Mouse (Mus musculus): ENCODE results near the gene Gm20388. TPM values are rescaled to one million over a fixed set of nuclear protein-coding genes. Genes with fewer than 3 reads are reported as not detected.
A peak's percentile ranks its signal among the peaks of the same experiment; 100 is the strongest.

The Gm20388 gene
- total RNA-seq, 1 experiment, result 27.0 TPM

- H3K27ac ChIP-seq (ENCODE audit: insufficient read depth, low read depth, low read length, poor library complexity, severe bottlenecking), result no peak overlapping the region
- no peaks in the 10 kb centered on the region for H3K36me3 ChIP-seq (ENCODE audit: control insufficient read depth, insufficient read depth, low read length, poor library complexity, severe bottlenecking)
- H3K9me3 ChIP-seq (ENCODE audit: control insufficient read depth, insufficient read depth, low read depth, low read length), result no peaks in the 10 kb centered on the region
- DNase-seq (ENCODE audit: low read depth, low spot score), result no peak
- 0 out of 2 replicates have a peak, but pooled peaks have one; percentile 22 for TF ChIP-seq ZC3H11A (IDR thresholded peaks at IDR 0.05; ENCODE audit: borderline replicate concordance, low read depth, low read length)
- no peak for TF ChIP-seq MAFK (IDR thresholded peaks at IDR 0.05; ENCODE audit: insufficient read depth, low read depth, low read length)
- no peak for TF ChIP-seq HCFC1 (IDR thresholded peaks at IDR 0.05; ENCODE audit: borderline replicate concordance, insufficient read depth, low read length)
- TF ChIP-seq ZNF384 (IDR thresholded peaks at IDR 0.05; ENCODE audit: low read depth, low read length), result peak; percentile 63; the same call in 1 of the 2 replicates
- no peak for TF ChIP-seq CHD2 (IDR thresholded peaks at IDR 0.05; ENCODE audit: low read depth, low read length)
- in situ Hi-C loops (cut with MboI; ENCODE audit: low sequenced_read_pairs in 2 of 2, unreplicated experiment in 2 of 2), result loop anchor here in 1 of 2 experiments (10.0 kb wide), 1 partner anchor 137 kb away; no protein-coding TSS in a partner anchor
- no peak overlapping the region for H3K4me3 ChIP-seq (ENCODE audit: insufficient read depth in 1 of 2, low read depth in 1 of 2, low read length in 2 of 2, poor library complexity in 1 of 2, severe bottlenecking in 1 of 2)
- no peak overlapping the region for H3K9ac ChIP-seq (ENCODE audit: insufficient read depth, low read depth, low read length, poor library complexity, severe bottlenecking)
- peaks cover 0 to 9% of the 10 kb centered on the region in 2 experiments; a peak in 2 of 4 replicates for H3K4me1 ChIP-seq (ENCODE audit: control insufficient read depth in 2 of 2, insufficient read depth in 2 of 2, low read length in 2 of 2, poor library complexity in 1 of 2)
These were observed 411.1 kb downstream of the Gm20388 start for GRCm38 (mm10) chr8:120321724-120322123.

GRCm38 (mm10) chr8:120322956-120323448 is 412.4 kb downstream of the Gm20388 start:
- TF ChIP-seq ZNF384 (IDR thresholded peaks at IDR 0.05; ENCODE audit: low read depth, low read length) (no peak), CHD2 (IDR thresholded peaks at IDR 0.05; ENCODE audit: low read depth, low read length) (no peak)
- no peaks in the 10 kb centered on the region for H3K36me3 ChIP-seq (ENCODE audit: control insufficient read depth, insufficient read depth, low read length, poor library complexity, severe bottlenecking)
- in situ Hi-C loops (cut with MboI; ENCODE audit: low sequenced_read_pairs in 2 of 2, unreplicated experiment in 2 of 2), result loop anchor here in 1 of 2 experiments (10.0 kb wide), 1 partner anchor 138 kb away; no protein-coding TSS in a partner anchor
- H3K27ac ChIP-seq (ENCODE audit: insufficient read depth, low read depth, low read length, poor library complexity, severe bottlenecking), result no peak overlapping the region
- DNase-seq (ENCODE audit: low read depth, low spot score), result no peak
- peaks cover 0 to 14% of the 10 kb centered on the region in 2 experiments; a peak in 2 of 4 replicates for H3K4me1 ChIP-seq (ENCODE audit: control insufficient read depth in 2 of 2, insufficient read depth in 2 of 2, low read length in 2 of 2, poor library complexity in 1 of 2)
- H3K9ac ChIP-seq (ENCODE audit: insufficient read depth, low read depth, low read length, poor library complexity, severe bottlenecking), result peak overlapping the region; percentile 34; the same call in 1 of the 2 replicates
- no peaks in the 10 kb centered on the region for H3K9me3 ChIP-seq (ENCODE audit: control insufficient read depth, insufficient read depth, low read depth, low read length)
- H3K4me3 ChIP-seq (ENCODE audit: insufficient read depth in 1 of 2, low read depth in 1 of 2, low read length in 2 of 2, poor library complexity in 1 of 2, severe bottlenecking in 1 of 2), result no peak overlapping the region

DNA sequence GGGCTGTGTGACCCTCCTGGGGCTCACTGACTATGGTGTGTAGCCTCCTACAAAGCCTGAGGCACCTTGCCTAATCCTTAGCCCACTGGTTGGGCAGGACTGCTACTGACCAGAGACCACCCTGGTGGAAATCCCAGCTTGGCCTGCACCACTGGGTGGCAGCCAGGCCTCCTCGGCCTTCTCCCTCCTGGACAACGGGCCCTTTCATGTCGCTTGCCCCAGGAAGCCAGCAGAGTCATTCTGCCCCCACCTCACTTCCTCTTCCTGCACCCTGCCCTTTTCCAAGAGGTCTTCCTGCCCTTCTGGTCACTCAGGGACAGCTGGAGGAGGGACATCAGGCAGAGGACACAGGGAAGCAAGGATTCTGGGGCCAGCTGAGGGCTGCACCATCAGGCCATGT is 413.9 kb downstream of the Gm20388 start:
- Histone ChIP-seq H3K9ac (ENCODE audit: insufficient read depth, low read depth, low read length, poor library complexity, severe bottlenecking) (no peak overlapping the region), H3K36me3 (ENCODE audit: control insufficient read depth, insufficient read depth, low read length, poor library complexity, severe bottlenecking) (no peaks in the 10 kb centered on the region), H3K27ac (ENCODE audit: insufficient read depth, low read depth, low read length, poor library complexity, severe bottlenecking) (no peak overlapping the region), H3K4me3 (ENCODE audit: insufficient read depth in 1 of 2, low read depth in 1 of 2, low read length in 2 of 2, poor library complexity in 1 of 2, severe bottlenecking in 1 of 2) (no peak overlapping the region), H3K9me3 (ENCODE audit: control insufficient read depth, insufficient read depth, low read depth, low read length) (no peaks in the 10 kb centered on the region), H3K4me1 (ENCODE audit: control insufficient read depth in 2 of 2, insufficient read depth in 2 of 2, low read length in 2 of 2, poor library complexity in 1 of 2) (peaks cover 7 to 21% of the 10 kb centered on the region in 2 experiments)
- DNase-seq (ENCODE audit: low read depth, low spot score), result no peak
- no peak for TF ChIP-seq HCFC1 (IDR thresholded peaks at IDR 0.05; ENCODE audit: borderline replicate concordance, insufficient read depth, low read length)
- TF ChIP-seq ZNF384 (IDR thresholded peaks at IDR 0.05; ENCODE audit: low read depth, low read length), result no peak
- TF ChIP-seq MAFK (IDR thresholded peaks at IDR 0.05; ENCODE audit: insufficient read depth, low read depth, low read length), result no peak
- no peak for TF ChIP-seq ZC3H11A (IDR thresholded peaks at IDR 0.05; ENCODE audit: borderline replicate concordance, low read depth, low read length)
- no peak for TF ChIP-seq CHD2 (IDR thresholded peaks at IDR 0.05; ENCODE audit: low read depth, low read length)
- in situ Hi-C loops (cut with MboI; ENCODE audit: low sequenced_read_pairs in 2 of 2, unreplicated experiment in 2 of 2), result loop anchor here in 1 of 2 experiments (10.0 kb wide), 1 partner anchor 140 kb away; no protein-coding TSS in a partner anchor

- in situ Hi-C loops (cut with MboI; ENCODE audit: low sequenced_read_pairs in 2 of 2, unreplicated experiment in 2 of 2), result loop anchor here in 1 of 2 experiments (10.0 kb wide), 1 partner anchor 140 kb away; no protein-coding TSS in a partner anchor
- H3K4me1 ChIP-seq (ENCODE audit: control insufficient read depth in 2 of 2, insufficient read depth in 2 of 2, low read length in 2 of 2, poor library complexity in 1 of 2), result peaks cover 7 to 21% of the 10 kb centered on the region in 2 experiments
- H3K36me3 ChIP-seq (ENCODE audit: control insufficient read depth, insufficient read depth, low read length, poor library complexity, severe bottlenecking), result no peaks in the 10 kb centered on the region
- no peak overlapping the region for H3K4me3 ChIP-seq (ENCODE audit: insufficient read depth in 1 of 2, low read depth in 1 of 2, low read length in 2 of 2, poor library complexity in 1 of 2, severe bottlenecking in 1 of 2)
- H3K27ac ChIP-seq (ENCODE audit: insufficient read depth, low read depth, low read length, poor library complexity, severe bottlenecking), result no peak overlapping the region
- TF ChIP-seq CHD2 (IDR thresholded peaks at IDR 0.05; ENCODE audit: low read depth, low read length) (no peak), HCFC1 (IDR thresholded peaks at IDR 0.05; ENCODE audit: borderline replicate concordance, insufficient read depth, low read length) (no peak), ZC3H11A (IDR thresholded peaks at IDR 0.05; ENCODE audit: borderline replicate concordance, low read depth, low read length) (no peak), ZNF384 (IDR thresholded peaks at IDR 0.05; ENCODE audit: low read depth, low read length) (no peak), MAFK (IDR thresholded peaks at IDR 0.05; ENCODE audit: insufficient read depth, low read depth, low read length) (no peak)
- no peaks in the 10 kb centered on the region for H3K9me3 ChIP-seq (ENCODE audit: control insufficient read depth, insufficient read depth, low read depth, low read length)
- no peak overlapping the region for H3K9ac ChIP-seq (ENCODE audit: insufficient read depth, low read depth, low read length, poor library complexity, severe bottlenecking)
- DNase-seq (ENCODE audit: low read depth, low spot score), result no peak
These were observed 414.6 kb downstream of the Gm20388 start for GRCm38 (mm10) chr8:120325172-120325767.
